Mouse (Mus musculus): ENCODE measurements at regions not wholly inside any gene's neighbourhood (a gene's known extent, or its start where the extent isn't known, plus 50 kb on each side); places are given as distances from the start of the nearest gene placed in this dataset.
"Not testable (repeated sequence)": the region's sequence is repeated elsewhere in the genome, so short reads cannot be mapped to it uniquely, and the experiment has no call there.

- H3K9ac ChIP-seq (ENCODE audit: low read length) = no peak overlapping the region
- DNase-seq (ENCODE audit: low spot score) (no peak), ATAC-seq (ENCODE audit: insufficient number of reproducible peaks, low FRiP score, low TSS enrichment, low read depth) (no peak)
- H3K4me1 ChIP-seq (ENCODE audit: control insufficient read depth, insufficient read depth, low read length) = no peaks in the 10 kb centered on the region
- H3K4me2 ChIP-seq (ENCODE audit: low read depth, severe bottlenecking) = no peak overlapping the region
- no peak overlapping the region for H3K27ac ChIP-seq (replicated peaks; ENCODE audit: low read depth, low read length)
- H3K36me3 ChIP-seq (ENCODE audit: control insufficient read depth, insufficient read depth, low read length) = no peaks in the 10 kb centered on the region
- H3K9me3 ChIP-seq (ENCODE audit: control insufficient read depth, low read length) = no peaks in the 10 kb centered on the region
- H3K4me3 ChIP-seq (ENCODE audit: low read depth, low read length) = no peak overlapping the region
- H3K27me3 ChIP-seq (ENCODE audit: control insufficient read depth, insufficient read depth, low read length) = no peaks in the 10 kb centered on the region
- WGBS = 69% methylated on average over 6 of the region's 6 CpGs
Measured at GRCm38 (mm10) chr5:102123285-102123684, 53.6 kb upstream of the Wdfy3 start.

DNA sequence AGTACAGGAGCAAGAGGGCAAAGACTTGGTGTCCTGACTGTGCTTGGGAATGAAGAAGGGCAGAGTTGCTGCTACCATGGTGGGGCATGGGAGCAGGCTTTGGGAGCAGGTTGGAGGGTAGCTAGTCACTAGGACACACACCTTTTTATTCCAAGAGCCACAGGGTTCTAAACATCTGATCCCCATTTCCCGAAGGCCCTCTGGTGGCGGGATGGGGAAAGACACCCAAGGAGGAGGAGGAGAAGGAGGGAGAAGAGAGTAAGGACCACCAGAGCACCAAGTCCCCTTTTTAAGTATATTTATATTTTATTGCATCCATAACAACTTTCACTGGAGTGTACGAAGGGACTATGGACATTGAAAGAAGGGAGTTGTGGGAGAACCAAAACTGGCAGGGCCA is 57.0 kb upstream of the Wdfy3 start:
- no peak overlapping the region for H3K27ac ChIP-seq (replicated peaks; ENCODE audit: low read depth, low read length)
- ATAC-seq (ENCODE audit: insufficient number of reproducible peaks, low FRiP score, low TSS enrichment, low read depth) = no peak
- H3K9ac ChIP-seq (ENCODE audit: low read length) = no peak overlapping the region
- H3K4me3 ChIP-seq (ENCODE audit: low read depth, low read length) = no peak overlapping the region
- DNase-seq (ENCODE audit: low spot score) = peak; percentile 75
- H3K4me1 ChIP-seq (ENCODE audit: control insufficient read depth, insufficient read depth, low read length) = no peaks in the 10 kb centered on the region
- H3K4me2 ChIP-seq (ENCODE audit: low read depth, severe bottlenecking) = no peak overlapping the region
- WGBS = 19% methylated on average over 3 of the region's 3 CpGs
- H3K9me3 ChIP-seq (ENCODE audit: control insufficient read depth, low read length) = no peaks in the 10 kb centered on the region
- no peaks in the 10 kb centered on the region for H3K27me3 ChIP-seq (ENCODE audit: control insufficient read depth, insufficient read depth, low read length)
- H3K36me3 ChIP-seq (ENCODE audit: control insufficient read depth, insufficient read depth, low read length) = no peaks in the 10 kb centered on the region

DNA sequence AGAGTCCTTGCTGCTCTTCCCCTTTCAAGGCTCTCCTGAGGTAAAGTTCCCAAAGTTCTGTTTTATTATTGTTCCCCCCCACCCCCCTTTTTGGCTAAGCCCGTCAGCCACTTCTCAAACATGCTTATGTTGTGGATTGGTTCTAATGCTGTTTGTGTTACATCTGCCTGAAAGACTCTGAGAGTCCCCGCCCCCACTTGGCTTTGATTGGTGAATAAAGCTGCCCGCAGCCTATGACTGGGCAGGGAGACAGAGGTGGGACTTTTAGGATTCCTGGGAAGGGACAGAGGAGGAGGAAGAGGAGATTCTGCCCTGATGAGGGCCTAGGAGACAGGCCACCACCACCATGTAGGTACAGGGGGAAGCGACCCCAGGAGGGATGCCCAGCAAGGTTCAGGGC is 78.3 kb upstream of the Wdfy3 start:
- ATAC-seq (ENCODE audit: insufficient number of reproducible peaks, low FRiP score, low TSS enrichment, low read depth) (no peak), DNase-seq (ENCODE audit: low spot score) (no peak)
- Histone ChIP-seq H3K4me3 (ENCODE audit: low read depth, low read length) (no peak overlapping the region), H3K4me2 (ENCODE audit: low read depth, severe bottlenecking) (no peak overlapping the region), H3K27ac (replicated peaks; ENCODE audit: low read depth, low read length) (no peak overlapping the region), H3K9me3 (ENCODE audit: control insufficient read depth, low read length) (no peaks in the 10 kb centered on the region), H3K9ac (ENCODE audit: low read length) (no peak overlapping the region), H3K27me3 (ENCODE audit: control insufficient read depth, insufficient read depth, low read length) (no peaks in the 10 kb centered on the region), H3K4me1 (ENCODE audit: control insufficient read depth, insufficient read depth, low read length) (no peaks in the 10 kb centered on the region), H3K36me3 (ENCODE audit: control insufficient read depth, insufficient read depth, low read length) (no peaks in the 10 kb centered on the region)
- WGBS = 78% methylated on average over 4 of the region's 4 CpGs

- Histone ChIP-seq H3K27me3 (ENCODE audit: control insufficient read depth, insufficient read depth, low read length) (no peaks in the 10 kb centered on the region), H3K9ac (ENCODE audit: low read length) (no peak overlapping the region), H3K4me2 (ENCODE audit: low read depth, severe bottlenecking) (no peak overlapping the region), H3K27ac (replicated peaks; ENCODE audit: low read depth, low read length) (no peak overlapping the region), H3K4me3 (ENCODE audit: low read depth, low read length) (no peak overlapping the region), H3K36me3 (ENCODE audit: control insufficient read depth, insufficient read depth, low read length) (no peaks in the 10 kb centered on the region), H3K9me3 (ENCODE audit: control insufficient read depth, low read length) (no peaks in the 10 kb centered on the region), H3K4me1 (ENCODE audit: control insufficient read depth, insufficient read depth, low read length) (no peaks in the 10 kb centered on the region)
- ATAC-seq (ENCODE audit: insufficient number of reproducible peaks, low FRiP score, low TSS enrichment, low read depth) = 0 out of 2 replicates have a peak, but pooled peaks have one; percentile 54
- 39% methylated on average over 14 of the region's 14 CpGs for WGBS
- peak; percentile 94 for DNase-seq (ENCODE audit: low spot score)
Measured at GRCm38 (mm10) chr5:102149481-102150129, 79.9 kb upstream of the Wdfy3 start.

GRCm38 (mm10) chr5:102159621-102160020 is 89.9 kb upstream of the Wdfy3 start:
- H3K4me3 ChIP-seq (ENCODE audit: low read depth, low read length) = no peak overlapping the region
- no peaks in the 10 kb centered on the region for H3K36me3 ChIP-seq (ENCODE audit: control insufficient read depth, insufficient read depth, low read length)
- ATAC-seq (ENCODE audit: insufficient number of reproducible peaks, low FRiP score, low TSS enrichment, low read depth) = no peak
- H3K4me1 ChIP-seq (ENCODE audit: control insufficient read depth, insufficient read depth, low read length) = no peaks in the 10 kb centered on the region
- no peak overlapping the region for H3K9ac ChIP-seq (ENCODE audit: low read length)
- no peak overlapping the region for H3K4me2 ChIP-seq (ENCODE audit: low read depth, severe bottlenecking)
- DNase-seq (ENCODE audit: low spot score) = no peak
- 81% methylated on average over 2 of the region's 2 CpGs for WGBS
- no peaks in the 10 kb centered on the region for H3K9me3 ChIP-seq (ENCODE audit: control insufficient read depth, low read length)
- no peaks in the 10 kb centered on the region for H3K27me3 ChIP-seq (ENCODE audit: control insufficient read depth, insufficient read depth, low read length)
- no peak overlapping the region for H3K27ac ChIP-seq (replicated peaks; ENCODE audit: low read depth, low read length)

- no peak overlapping the region for H3K27ac ChIP-seq (replicated peaks; ENCODE audit: low read depth, low read length)
- 15% methylated on average over 4 of the region's 4 CpGs for WGBS
- DNase-seq (ENCODE audit: low spot score) = no peak
Measured at GRCm38 (mm10) chr5:102167981-102168380, 98.3 kb upstream of the Wdfy3 start.

GRCm38 (mm10) chr5:102171808-102172207 is 102.1 kb upstream of the Wdfy3 start:
- no peaks in the 10 kb centered on the region for H3K36me3 ChIP-seq (ENCODE audit: control insufficient read depth, insufficient read depth, low read length)
- no peak overlapping the region for H3K4me3 ChIP-seq (ENCODE audit: low read depth, low read length)
- H3K4me1 ChIP-seq (ENCODE audit: control insufficient read depth, insufficient read depth, low read length) = peaks cover 5% of the 10 kb centered on the region; the same call in 1 of the 2 replicates
- no peaks in the 10 kb centered on the region for H3K9me3 ChIP-seq (ENCODE audit: control insufficient read depth, low read length)
- no peaks in the 10 kb centered on the region for H3K27me3 ChIP-seq (ENCODE audit: control insufficient read depth, insufficient read depth, low read length)
- ATAC-seq (ENCODE audit: insufficient number of reproducible peaks, low FRiP score, low TSS enrichment, low read depth) (no peak), DNase-seq (ENCODE audit: low spot score) (no peak)
- H3K9ac ChIP-seq (ENCODE audit: low read length) = no peak overlapping the region
- no peak overlapping the region for H3K27ac ChIP-seq (replicated peaks; ENCODE audit: low read depth, low read length)
- no peak overlapping the region for H3K4me2 ChIP-seq (ENCODE audit: low read depth, severe bottlenecking)
- WGBS = 90% methylated on average over 2 of the region's 3 CpGs

More at GRCm38 (mm10) chr5:102167981-102168380, 98.3 kb upstream of the Wdfy3 start:
- Histone ChIP-seq H3K4me1 (ENCODE audit: control insufficient read depth, insufficient read depth, low read length) (peaks cover 7% of the 10 kb centered on the region; the same call in 1 of the 2 replicates), H3K4me2 (ENCODE audit: low read depth, severe bottlenecking) (no peak overlapping the region), H3K27me3 (ENCODE audit: control insufficient read depth, insufficient read depth, low read length) (no peaks in the 10 kb centered on the region), H3K9me3 (ENCODE audit: control insufficient read depth, low read length) (no peaks in the 10 kb centered on the region), H3K4me3 (ENCODE audit: low read depth, low read length) (no peak overlapping the region), H3K9ac (ENCODE audit: low read length) (no peak overlapping the region), H3K36me3 (ENCODE audit: control insufficient read depth, insufficient read depth, low read length) (no peaks in the 10 kb centered on the region)
- no peak for ATAC-seq (ENCODE audit: insufficient number of reproducible peaks, low FRiP score, low TSS enrichment, low read depth)

- Histone ChIP-seq H3K4me1 (ENCODE audit: control insufficient read depth, insufficient read depth, low read length) (no peaks in the 10 kb centered on the region), H3K9me3 (ENCODE audit: control insufficient read depth, low read length) (no peaks in the 10 kb centered on the region), H3K4me2 (ENCODE audit: low read depth, severe bottlenecking) (no peak overlapping the region), H3K27ac (replicated peaks; ENCODE audit: low read depth, low read length) (no peak overlapping the region), H3K36me3 (ENCODE audit: control insufficient read depth, insufficient read depth, low read length) (no peaks in the 10 kb centered on the region), H3K9ac (ENCODE audit: low read length) (no peak overlapping the region), H3K27me3 (ENCODE audit: control insufficient read depth, insufficient read depth, low read length) (no peaks in the 10 kb centered on the region), H3K4me3 (ENCODE audit: low read depth, low read length) (no peak overlapping the region)
- DNase-seq (ENCODE audit: low spot score) = no peak
- 92% methylated on average over 8 of the region's 8 CpGs for WGBS
- ATAC-seq (ENCODE audit: insufficient number of reproducible peaks, low FRiP score, low TSS enrichment, low read depth) = no peak
Measured at GRCm38 (mm10) chr5:102180250-102180649, 110.5 kb upstream of the Wdfy3 start.

- H3K27ac ChIP-seq (replicated peaks; ENCODE audit: low read depth, low read length); H3K36me3 ChIP-seq (ENCODE audit: control insufficient read depth, insufficient read depth, low read length); H3K4me3 ChIP-seq (ENCODE audit: low read depth, low read length); H3K9me3 ChIP-seq (ENCODE audit: control insufficient read depth, low read length); H3K9ac ChIP-seq (ENCODE audit: low read length); ATAC-seq (ENCODE audit: insufficient number of reproducible peaks, low FRiP score, low TSS enrichment, low read depth); H3K4me2 ChIP-seq (ENCODE audit: low read depth, severe bottlenecking); DNase-seq (ENCODE audit: low spot score); H3K27me3 ChIP-seq (ENCODE audit: control insufficient read depth, insufficient read depth, low read length); H3K4me1 ChIP-seq (ENCODE audit: control insufficient read depth, insufficient read depth, low read length): not testable (repeated sequence)
- 88% methylated on average over 4 of the region's 4 CpGs for WGBS
Measured at GRCm38 (mm10) chr5:102188951-102189350, 119.2 kb upstream of the Wdfy3 start.
